Mouse (Mus musculus) lung, adult 18-20 months (tissue): Measurements from ENCODE around the gene Ngly1.

Experiments used
- DNase-seq, 2 experiments: peaks; one replicate each; pipeline ENCODE4 v3.0.0; 2022; ENCODE audit warnings: mixed read lengths in 2 of 2

Ngly1 gene

GRCm38 (mm10) chr14:16335835-16336417, 86.8 kb downstream of the Ngly1 start:
- DNase-seq: no peak

GRCm38 (mm10) chr14:16347505-16347904, 98.4 kb downstream of the Ngly1 start:
- DNase-seq: no peak

DNA sequence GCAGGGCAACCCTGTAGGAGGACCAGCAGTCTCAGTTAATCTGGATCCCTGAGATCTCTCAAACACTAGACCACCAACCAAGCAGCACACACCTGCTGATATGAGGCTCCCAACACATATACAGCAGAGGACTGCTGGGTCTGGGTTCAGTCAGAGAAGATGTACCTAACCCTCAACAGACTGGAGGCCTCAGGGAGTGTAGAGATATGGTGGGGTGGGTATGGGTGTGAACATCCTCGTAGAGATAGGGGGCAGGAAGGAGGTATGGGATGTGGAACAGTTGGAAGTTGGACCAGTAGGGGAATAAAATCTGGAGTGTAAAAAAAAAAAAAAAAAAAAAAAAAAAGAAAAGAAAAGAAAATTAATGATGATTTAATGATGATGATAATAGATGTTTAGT, 110.6 kb downstream of the Ngly1 start:
- DNase-seq: no peak
